Mouse (Mus musculus) G1E-ER4 (cell line): ENCODE measurements around the gene Olfml2a. TPM values are rescaled to one million over a fixed set of nuclear protein-coding genes. Genes with fewer than 3 reads are reported as not detected.

ENCODE experiments used
- GATA1 ChIP-seq: IDR thresholded peaks from one replicate; pipeline ENCODE4 v1.8.0; 2012; ENCODE audit warnings: low read length, inconsistent platforms
- polyA plus RNA-seq: library from polyadenylated mRNA; stranded (reverse); fragments of >175 nt; gene quantifications from 2 replicates; pipeline ENCODE4 v1.2.3, GENCODE M21; 2012

The Olfml2a gene
- polyA plus RNA-seq, 1 experiment: not detected

DNA sequence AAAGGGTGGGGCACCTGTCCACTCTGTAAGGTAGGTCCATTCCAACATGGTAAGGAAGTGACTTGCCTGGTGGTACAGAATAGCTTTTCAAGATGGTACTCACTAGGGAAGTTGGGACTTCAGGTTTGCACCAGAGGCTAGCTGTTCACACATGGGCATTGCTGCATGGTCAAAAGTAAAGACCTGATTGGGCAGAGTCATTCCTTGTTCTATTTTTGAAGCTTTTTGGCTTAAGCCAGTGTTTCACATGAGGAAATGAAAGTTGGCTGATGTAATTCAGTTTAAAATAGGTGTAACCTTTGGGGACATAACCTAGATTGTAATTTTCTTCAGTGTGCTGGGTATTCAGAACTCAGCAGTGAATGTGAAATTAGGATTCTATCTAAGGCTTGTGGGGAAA is 79.5 kb downstream of the Olfml2a start:
- no peak for TF ChIP-seq GATA1

GRCm38 (mm10) chr2:39011971-39012370 is 80.2 kb downstream of the Olfml2a start:
- TF ChIP-seq GATA1: no peak

GRCm38 (mm10) chr2:39012768-39013279 is 81.0 kb downstream of the Olfml2a start:
- TF ChIP-seq GATA1: no peak

Other genes starting within 250 kb of the Olfml2a start
- 0.02 TPM in 1 of 2 replicates, not detected in the other for gene Nr5a1, start 217.4 kb upstream of the Olfml2a start, polyA plus RNA-seq
- gene Nr6a1, start 4.3 kb upstream of the Olfml2a start, polyA plus RNA-seq: 0.58 and 0.68 TPM in 2 replicates
- 0.15 and 0.18 TPM in 2 replicates for gene Wdr38, start 65.5 kb downstream of the Olfml2a start, polyA plus RNA-seq
- 78.5 and 96.1 TPM in 2 replicates for gene Arpc5l, start 73.4 kb downstream of the Olfml2a start, polyA plus RNA-seq
- gene Rpl35, start 73.6 kb downstream of the Olfml2a start, polyA plus RNA-seq: 139 and 159 TPM in 2 replicates
- 1.5 and 1.6 TPM in 2 replicates for gene Golga1, start 133.6 kb downstream of the Olfml2a start, polyA plus RNA-seq